Mouse (Mus musculus) T-helper 17 cell (primary cell): ENCODE measurements around the gene Ankrd13b.

ENCODE experiments used
- in situ Hi-C, 2 experiments: fragments of 300-600 bp; cut with MboI, MseI; formaldehyde crosslinking; loops; 1 replicate in 1 of 2; 2 replicates in 1 of 2; pipeline ENCODE4 v1.15.1; 2025; ENCODE audit warnings: high pct_unique_total_duplicates in 2 of 2

The Ankrd13b gene

GRCm38 (mm10) chr11:77508068-77509021 is 18.9 kb upstream of the Ankrd13b start:
- in situ Hi-C loops = no loop called here

GRCm38 (mm10) chr11:77507426-77507825 is 17.9 kb upstream of the Ankrd13b start:
- in situ Hi-C loops = no loop called here

GRCm38 (mm10) chr11:77506941-77507340 is 17.5 kb upstream of the Ankrd13b start:
- in situ Hi-C loops = no loop called here

DNA sequence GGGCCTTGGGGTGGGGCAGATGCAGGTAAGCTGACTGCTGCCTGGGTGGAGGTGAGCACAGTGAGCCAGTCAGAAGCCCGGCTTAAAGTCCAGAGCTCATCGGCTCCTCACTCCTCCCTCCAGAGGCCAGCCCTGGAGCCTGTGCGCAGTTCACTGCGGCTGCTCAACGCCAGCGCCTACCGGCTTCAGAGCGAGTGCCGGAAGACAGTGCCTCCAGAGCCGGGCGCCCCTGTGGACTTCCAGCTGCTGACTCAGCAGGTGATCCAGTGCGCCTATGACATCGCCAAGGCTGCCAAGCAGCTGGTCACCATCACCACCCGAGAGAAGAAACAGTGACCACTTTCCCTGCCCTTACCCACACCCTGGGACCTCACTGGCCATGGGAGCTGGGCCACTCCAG is 16.8 kb upstream of the Ankrd13b start:
- in situ Hi-C loops = no loop called here

GRCm38 (mm10) chr11:77505291-77505980 is 16.0 kb upstream of the Ankrd13b start:
- in situ Hi-C loops = no loop called here

GRCm38 (mm10) chr11:77504377-77504776 is 14.9 kb upstream of the Ankrd13b start:
- in situ Hi-C loops = no loop called here

DNA sequence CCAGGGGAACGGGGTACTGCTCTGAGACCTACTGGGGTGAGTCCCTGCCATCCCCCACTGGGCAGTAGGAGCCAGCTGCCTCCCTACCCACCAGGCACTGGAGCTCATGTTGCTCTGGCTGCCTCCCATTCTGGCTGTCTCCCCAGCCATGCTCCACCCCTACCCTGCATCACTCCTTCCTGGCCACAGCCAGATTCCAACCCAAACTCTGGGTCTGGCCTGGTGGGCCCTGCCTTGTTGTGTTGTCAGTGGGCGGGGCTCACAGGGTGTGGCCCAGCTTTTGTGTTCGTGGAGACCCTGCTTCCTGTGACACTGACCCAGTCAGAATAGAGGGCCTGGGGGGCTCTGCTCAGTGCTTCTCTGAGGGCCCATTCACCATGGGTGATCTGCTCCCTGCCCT is 14.0 kb upstream of the Ankrd13b start:
- in situ Hi-C loops = no loop called here

- in situ Hi-C loops = no loop called here
These were observed 13.0 kb upstream of the Ankrd13b start for GRCm38 (mm10) chr11:77502481-77502880.

DNA sequence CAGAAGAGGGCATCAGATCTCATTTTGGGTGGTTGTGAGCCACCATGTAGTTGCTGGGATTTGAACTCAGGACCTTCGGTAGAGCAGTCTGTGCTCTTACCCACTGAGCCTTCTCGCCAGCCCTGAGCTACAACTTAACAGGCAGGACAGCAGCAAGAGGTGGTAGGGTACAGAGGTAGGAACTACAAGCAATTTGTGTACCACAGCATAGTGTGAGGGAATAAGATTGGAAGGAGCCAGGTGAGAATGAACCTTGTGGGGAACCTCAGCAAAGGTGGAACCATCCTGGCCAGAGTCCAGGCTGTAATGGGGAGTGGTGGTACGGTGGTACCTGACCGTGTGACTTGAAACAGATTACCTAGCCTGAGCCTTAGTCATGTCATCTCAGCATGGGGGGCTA is 12.5 kb upstream of the Ankrd13b start:
- in situ Hi-C loops = no loop called here

DNA sequence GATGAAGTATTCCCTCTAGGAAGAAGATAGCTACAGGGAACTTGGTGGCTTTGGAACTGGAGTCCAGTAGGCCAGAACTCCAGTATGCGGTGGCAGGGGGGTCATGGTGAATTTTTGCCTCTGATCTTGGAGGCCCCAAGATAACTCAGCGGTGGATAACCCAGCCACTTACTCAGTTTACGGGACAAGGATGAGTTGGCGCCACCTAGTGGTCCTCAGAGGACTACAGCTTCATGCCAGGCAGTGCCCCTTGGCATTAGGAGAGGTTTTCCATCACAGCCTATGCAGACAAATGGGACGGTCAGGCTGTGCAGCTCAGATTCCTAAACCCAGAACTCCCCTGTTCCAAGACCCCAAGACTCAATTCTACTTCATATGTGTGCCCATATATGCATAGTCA is 11.9 kb upstream of the Ankrd13b start:
- in situ Hi-C loops = no loop called here

DNA sequence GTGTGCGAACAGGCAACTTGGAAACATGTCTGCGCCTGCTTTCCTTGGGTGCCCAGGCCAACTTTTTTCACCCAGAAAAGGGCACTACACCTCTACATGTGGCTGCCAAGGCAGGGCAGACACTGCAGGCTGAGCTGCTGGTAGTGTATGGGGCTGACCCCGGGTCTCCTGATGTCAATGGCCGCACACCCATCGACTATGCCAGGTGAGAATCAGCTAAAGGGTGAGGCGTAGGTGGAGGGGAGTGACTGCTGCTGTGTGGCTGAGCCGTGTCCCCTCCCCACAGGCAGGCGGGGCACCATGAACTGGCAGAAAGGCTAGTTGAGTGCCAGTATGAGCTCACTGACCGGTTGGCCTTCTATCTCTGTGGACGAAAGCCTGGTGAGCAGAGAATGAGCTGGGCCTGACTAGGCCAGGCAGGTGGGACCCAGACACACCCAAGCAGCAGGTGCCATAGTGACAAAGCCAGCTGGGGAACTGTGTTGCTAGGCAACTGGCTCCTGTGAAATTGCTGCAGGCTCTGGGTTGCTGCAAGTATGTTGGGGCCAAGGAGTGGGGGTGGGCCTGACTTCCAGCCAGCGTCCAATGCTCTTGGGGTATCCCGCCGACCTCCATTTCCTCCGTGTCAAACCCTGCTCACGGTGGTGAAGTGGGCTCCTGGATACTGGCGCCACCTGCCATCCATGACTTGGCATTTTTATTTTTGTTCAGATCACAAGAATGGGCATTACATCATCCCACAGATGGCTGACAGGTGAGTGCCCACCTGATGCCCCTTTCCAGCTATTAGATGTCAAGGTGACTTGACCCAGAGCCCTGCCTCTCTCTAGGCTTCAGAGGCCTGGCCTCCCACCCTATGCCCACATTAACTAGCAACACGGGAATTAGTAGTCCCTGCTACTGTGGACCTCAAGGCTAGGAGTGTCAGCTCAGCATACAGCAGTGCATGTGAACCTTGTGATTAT is 11.2 kb upstream of the Ankrd13b start:
- in situ Hi-C loops = no loop called here

- in situ Hi-C loops = loop anchor here in 1 of 2 experiments (10.0 kb wide), 1 partner anchor 1035 kb away; the partner anchor contains the start of genes Ift20 and Tnfaip1
These were observed 9.9 kb upstream of the Ankrd13b start for GRCm38 (mm10) chr11:77499354-77499753.

DNA sequence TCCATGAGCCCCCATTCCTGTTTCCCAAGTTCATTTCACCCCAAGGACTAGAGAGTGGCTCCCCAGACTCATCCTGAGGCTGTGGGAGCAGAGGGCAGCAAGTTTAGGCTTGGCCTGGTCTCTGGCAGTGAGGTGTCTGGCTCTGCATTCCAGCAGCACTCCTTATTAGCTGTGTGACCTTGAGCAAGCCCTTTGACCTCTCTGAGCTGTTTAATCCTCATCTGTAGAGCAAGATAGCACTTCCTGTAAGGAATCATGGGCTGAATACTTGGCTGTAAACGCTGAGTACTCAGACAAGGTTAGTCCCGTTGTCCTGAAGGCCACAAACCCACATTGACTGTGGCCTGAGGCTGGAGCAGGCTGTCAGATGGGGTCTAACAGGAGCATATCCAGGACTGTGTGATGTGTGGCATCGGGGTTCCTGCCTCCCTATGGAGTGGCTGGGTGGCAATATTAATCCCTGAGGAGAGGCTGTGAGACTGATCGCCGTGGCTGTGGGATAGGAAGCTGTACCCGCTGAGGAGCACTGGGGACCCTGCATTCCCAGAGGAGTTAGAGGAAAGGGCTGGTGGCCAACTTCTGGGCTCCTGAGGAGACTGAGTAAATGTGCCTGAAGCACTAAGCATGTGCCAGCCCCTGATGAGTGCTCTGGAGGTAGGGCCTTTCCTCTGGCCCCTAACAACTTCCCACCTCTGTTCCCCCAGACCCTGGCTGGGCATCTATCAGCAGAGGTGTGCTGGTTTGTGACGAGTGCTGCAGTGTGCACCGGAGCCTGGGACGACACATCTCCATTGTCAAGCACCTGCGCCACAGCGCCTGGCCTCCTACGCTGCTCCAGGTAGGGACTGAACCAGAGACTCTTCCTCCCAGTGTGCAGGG is 9.0 kb upstream of the Ankrd13b start:
- in situ Hi-C loops = loop anchor here in 1 of 2 experiments (10.0 kb wide), 1 partner anchor 1036 kb away; the partner anchor contains the start of genes Ift20 and Tnfaip1

- in situ Hi-C loops = loop anchor here in 1 of 2 experiments (10.0 kb wide), 1 partner anchor 1037 kb away; the partner anchor contains the start of genes Ift20 and Tnfaip1
These were observed 8.4 kb upstream of the Ankrd13b start for GRCm38 (mm10) chr11:77497851-77498250.

DNA sequence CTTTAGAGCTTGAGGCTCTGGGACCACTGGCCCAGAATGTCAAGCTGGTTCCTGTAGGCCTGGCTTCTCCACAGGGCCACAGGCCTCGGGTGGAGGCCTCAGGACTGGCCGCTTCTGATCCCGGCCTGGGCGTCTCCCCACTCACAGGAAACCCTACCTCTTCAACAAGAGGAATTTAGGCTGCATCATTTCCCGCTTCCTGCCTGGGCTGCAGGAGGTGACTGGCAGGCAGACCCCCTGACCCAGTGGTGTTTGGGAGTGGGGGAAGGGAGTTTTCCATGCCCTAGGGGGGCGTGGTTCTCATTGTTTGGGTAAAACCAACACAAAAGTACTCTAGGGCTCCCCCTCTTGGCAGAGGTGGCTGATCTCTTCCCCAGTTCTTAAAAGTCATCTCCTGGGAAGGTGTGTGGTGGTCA is 7.9 kb upstream of the Ankrd13b start:
- in situ Hi-C loops = loop anchor here in 1 of 2 experiments (10.0 kb wide), 1 partner anchor 1037 kb away; the partner anchor contains the start of genes Ift20 and Tnfaip1

DNA sequence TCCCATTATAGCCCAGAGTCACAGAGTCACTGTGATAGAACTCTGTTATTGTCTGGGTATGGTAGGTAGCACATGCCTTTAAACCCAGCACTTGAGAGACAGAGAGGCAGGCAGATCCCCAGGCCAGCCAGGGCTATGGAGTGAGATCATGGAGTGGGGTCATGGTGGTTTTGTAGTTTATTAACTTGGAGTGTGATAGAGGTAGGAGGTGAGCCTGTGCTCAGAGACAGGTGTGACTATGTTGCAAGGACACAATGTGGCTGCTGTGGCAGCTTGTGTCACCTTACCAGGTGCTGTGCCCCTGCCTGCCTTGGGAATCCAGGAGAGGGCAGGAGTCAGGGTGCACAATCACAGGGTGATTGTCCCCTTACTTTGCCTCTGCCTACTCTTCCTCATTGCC is 6.0 kb upstream of the Ankrd13b start:
- in situ Hi-C loops = loop anchor here in 1 of 2 experiments (10.0 kb wide), 1 partner anchor 1039 kb away; the partner anchor contains the start of genes Ift20 and Tnfaip1

DNA sequence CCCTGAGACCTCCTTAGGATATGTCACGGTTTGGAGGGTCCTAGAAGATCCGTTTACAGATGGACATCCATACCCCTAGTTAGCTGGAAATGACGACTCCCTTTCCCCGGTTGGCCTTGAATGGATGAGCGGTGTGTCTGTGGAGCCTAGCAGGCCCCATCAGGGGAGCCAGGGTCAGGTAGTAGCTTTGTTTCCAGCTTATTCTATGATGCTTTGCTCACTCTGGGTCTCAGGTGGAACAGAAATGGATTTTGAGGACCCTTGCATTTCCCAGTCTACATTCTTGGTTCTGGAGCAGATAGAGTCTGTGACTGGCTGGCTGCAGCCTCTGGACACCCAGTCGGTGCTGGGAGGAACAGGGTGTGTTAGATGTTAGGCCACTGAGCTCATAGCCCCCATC is 5.3 kb upstream of the Ankrd13b start:
- in situ Hi-C loops = loop anchor here in 1 of 2 experiments (5.0 to 10.0 kb wide), 2 partner anchors 113 to 1040 kb away; partner anchors contain the start of genes Ift20, Taok1 and Tnfaip1

DNA sequence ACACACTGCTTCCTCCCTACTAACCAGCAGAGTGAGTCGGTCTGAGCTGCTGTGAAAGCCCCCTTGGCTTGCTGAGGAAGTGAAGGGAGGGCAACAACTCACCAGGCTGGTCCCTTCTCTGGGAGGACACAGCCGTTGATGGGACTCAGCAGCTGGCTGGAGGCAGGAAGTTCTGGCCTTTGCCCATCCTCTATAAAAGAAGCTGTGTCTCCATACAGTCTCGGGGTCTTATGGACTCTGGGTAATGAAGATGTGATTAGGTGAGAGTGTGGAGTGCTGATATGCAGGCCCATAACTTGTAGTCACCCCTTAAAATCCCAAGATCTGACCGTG is 4.8 kb upstream of the Ankrd13b start:
- in situ Hi-C loops = loop anchor here in 1 of 2 experiments (5.0 to 10.0 kb wide), 2 partner anchors 113 to 1040 kb away; partner anchors contain the start of genes Ift20, Taok1 and Tnfaip1

GRCm38 (mm10) chr11:77493512-77494343 is 4.2 kb upstream of the Ankrd13b start, which contains the start of gene Git1:
Gene Git1 (plus strand): TSS chr11:77493562.
- in situ Hi-C loops = loop anchor here in 1 of 2 experiments (5.0 to 10.0 kb wide), 2 partner anchors 114 to 1041 kb away; partner anchors contain the start of genes Ift20, Taok1 and Tnfaip1
